Mouse (Mus musculus): ENCODE results near the gene Praf2. TPM values are rescaled to one million over a fixed set of nuclear protein-coding genes. Genes with fewer than 3 reads are reported as not detected.

The Praf2 gene
- total RNA-seq, 1 experiment from 2014 or later: 7.0 TPM

- ATAC-seq (replicated peaks in 1 of 2; ENCODE audit: insufficient read depth in 1 of 2, low FRiP score in 2 of 2, low TSS enrichment in 1 of 2, low read depth in 1 of 2, poor library complexity in 2 of 2, severe bottlenecking in 2 of 2): no peak
These were observed 2.4 kb upstream of the Praf2 start for GRCm38 (mm10) chrX:7725841-7726240.

DNA sequence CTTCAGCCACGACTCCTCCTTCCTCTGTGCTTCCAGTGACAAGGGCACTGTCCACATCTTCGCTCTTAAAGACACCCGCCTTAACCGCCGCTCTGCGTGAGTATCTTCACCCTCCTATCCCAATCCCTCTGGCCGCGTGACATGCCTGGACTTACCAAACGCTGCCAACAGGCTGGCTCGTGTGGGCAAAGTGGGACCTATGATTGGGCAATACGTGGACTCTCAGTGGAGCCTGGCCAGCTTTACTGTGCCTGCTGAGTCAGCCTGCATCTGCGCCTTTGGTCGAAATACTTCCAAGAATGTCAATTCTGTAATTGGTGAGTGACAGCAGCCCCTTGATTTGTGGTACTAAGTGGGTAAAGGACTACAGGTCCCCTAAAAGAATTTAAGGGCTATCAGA, 1.1 kb upstream of the Praf2 start:
- no peak for ATAC-seq (replicated peaks in 1 of 2; ENCODE audit: insufficient read depth in 1 of 2, low FRiP score in 2 of 2, low TSS enrichment in 1 of 2, low read depth in 1 of 2, poor library complexity in 2 of 2, severe bottlenecking in 2 of 2)

GRCm38 (mm10) chrX:7728922-7729265, 655 bp downstream of the Praf2 start:
- ATAC-seq (replicated peaks in 1 of 2; ENCODE audit: insufficient read depth in 1 of 2, low FRiP score in 2 of 2, low TSS enrichment in 1 of 2, low read depth in 1 of 2, poor library complexity in 2 of 2, severe bottlenecking in 2 of 2): no peak

GRCm38 (mm10) chrX:7733571-7734156, 5.4 kb downstream of the Praf2 start:
- ATAC-seq (replicated peaks in 1 of 2; ENCODE audit: insufficient read depth in 1 of 2, low FRiP score in 2 of 2, low TSS enrichment in 1 of 2, low read depth in 1 of 2, poor library complexity in 2 of 2, severe bottlenecking in 2 of 2): peak; percentile 93 to 96

DNA sequence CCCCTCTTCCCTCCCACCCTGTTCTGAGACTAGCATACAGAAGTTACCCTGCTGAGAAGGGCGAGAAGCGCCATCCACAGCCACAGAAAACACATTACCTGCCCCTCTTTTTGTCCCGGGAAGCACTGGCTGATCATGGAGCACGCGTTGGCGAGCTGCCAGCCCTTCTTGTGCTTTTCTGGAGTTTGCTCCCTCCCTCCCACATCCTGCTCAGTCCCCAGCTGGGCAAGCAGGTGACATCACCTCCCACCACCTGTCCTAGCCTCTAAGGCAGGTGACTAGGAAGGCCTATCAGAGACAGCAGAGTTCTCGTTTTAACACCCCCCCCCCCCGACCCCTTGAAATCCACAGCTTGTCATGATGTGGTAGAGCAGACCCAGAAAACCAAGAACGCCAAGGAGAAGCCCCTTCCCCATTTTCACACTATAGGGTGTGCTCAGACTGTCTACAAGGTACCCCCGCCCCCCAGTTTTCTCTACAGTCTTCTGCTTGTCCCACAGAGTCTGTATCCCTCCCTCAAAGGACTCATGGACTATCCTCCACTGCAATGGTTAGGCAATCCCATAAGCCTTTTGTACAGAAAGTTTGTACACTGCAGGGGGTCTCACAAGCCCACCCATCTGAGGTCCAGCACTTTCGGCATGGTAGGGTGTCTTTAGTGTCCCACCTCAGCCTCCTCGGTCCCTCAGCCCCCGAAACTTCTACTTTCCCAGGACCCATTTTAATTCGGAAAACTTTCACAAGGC, 11.3 kb downstream of the Praf2 start:
- no peak for ATAC-seq (replicated peaks in 1 of 2; ENCODE audit: insufficient read depth in 1 of 2, low FRiP score in 2 of 2, low TSS enrichment in 1 of 2, low read depth in 1 of 2, poor library complexity in 2 of 2, severe bottlenecking in 2 of 2)

DNA sequence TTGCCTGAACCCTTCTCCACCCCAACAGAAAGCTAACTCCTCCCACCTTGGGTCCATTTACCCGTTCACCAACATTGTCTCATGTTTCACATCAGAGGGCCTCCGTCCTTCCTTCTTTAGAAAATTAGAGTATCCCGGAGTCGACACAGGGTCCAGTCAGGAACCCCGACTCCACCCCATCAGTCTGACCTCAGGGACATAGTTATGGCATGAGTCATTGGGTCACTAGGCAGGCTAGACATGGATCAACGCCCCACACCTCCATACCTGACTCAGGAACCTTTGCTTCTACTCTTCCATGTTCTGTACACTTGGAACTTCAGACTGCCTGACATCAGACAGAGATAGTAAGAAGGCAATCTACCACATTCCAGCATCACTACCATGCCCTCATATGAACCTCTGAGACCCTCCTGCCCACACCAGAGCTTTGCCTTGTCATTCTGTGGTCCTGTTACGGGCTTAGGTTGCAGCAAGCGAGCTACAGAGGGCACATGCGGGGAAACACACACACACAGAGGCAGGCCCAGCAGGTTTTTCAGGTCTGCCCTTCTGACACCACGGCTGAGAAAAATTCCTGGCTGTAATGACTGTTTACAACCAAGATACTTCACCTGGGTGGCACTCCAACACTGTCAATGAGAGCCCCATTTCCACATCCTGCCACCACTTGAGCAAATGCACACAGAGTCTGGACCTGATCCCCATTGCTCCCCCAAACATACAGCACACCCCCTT, 12.0 kb downstream of the Praf2 start:
- ATAC-seq (replicated peaks in 1 of 2; ENCODE audit: insufficient read depth in 1 of 2, low FRiP score in 2 of 2, low TSS enrichment in 1 of 2, low read depth in 1 of 2, poor library complexity in 2 of 2, severe bottlenecking in 2 of 2): no peak

GRCm38 (mm10) chrX:7741103-7741502, 12.9 kb downstream of the Praf2 start:
- ATAC-seq (replicated peaks in 1 of 2; ENCODE audit: insufficient read depth in 1 of 2, low FRiP score in 2 of 2, low TSS enrichment in 1 of 2, low read depth in 1 of 2, poor library complexity in 2 of 2, severe bottlenecking in 2 of 2): no peak

DNA sequence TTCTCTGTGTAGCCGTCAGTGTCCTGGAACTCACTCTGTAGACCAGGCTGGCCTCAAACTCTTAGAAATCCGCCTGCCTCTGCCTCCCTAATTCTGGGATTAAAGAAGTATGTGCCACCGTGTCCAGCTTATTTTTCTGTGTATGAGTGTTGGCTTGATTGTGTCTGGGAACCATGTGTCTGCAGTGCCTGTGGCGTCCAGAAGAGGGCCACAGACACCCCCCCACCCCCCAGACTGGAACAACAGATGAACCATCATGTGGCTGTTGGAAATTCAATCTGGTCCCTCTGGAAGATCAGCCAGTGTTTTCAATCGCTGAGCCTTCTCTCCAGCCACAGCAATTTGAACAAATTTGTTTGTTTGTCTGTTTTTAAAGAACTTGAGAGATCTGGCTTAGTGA, 15.2 kb downstream of the Praf2 start:
- ATAC-seq (replicated peaks in 1 of 2; ENCODE audit: insufficient read depth in 1 of 2, low FRiP score in 2 of 2, low TSS enrichment in 1 of 2, low read depth in 1 of 2, poor library complexity in 2 of 2, severe bottlenecking in 2 of 2): no peak

DNA sequence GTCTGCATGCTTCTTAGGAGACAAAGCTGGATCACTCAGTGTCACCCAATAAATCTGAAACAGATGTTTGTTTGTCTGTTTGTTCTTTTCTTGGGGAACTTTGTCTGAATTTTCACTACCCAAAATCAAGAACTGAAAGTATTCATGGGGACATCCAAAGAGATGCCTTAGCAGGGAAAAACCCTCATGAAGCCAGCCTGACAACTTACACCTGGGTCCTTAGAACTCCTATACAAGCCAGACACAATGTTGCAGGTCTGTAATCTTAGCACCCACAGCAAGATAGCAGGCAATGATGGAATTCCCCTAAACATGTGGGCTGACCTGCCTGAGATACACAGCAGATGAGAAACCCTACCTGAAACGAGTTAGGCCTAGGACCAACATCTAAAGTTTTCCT, 16.7 kb downstream of the Praf2 start:
- no peak for ATAC-seq (replicated peaks in 1 of 2; ENCODE audit: insufficient read depth in 1 of 2, low FRiP score in 2 of 2, low TSS enrichment in 1 of 2, low read depth in 1 of 2, poor library complexity in 2 of 2, severe bottlenecking in 2 of 2)

DNA sequence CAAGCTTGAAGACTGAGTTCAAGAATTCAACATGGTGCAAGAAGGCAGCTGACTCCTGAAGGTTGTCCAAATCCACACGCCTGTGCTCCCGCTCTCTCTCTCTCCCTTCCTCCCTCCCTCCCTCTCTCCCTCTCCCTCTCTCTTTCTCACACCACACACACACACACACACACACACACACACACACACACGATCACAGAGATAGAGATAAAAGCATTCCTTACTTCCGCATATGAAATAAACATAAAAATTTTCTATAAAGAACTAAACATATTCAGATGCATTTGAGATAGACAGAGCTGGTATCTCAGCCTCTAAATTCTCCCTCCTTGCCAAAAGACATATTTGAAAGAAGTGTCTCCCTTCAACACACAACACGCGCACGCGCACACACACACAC, 17.2 kb downstream of the Praf2 start:
- ATAC-seq (replicated peaks in 1 of 2; ENCODE audit: insufficient read depth in 1 of 2, low FRiP score in 2 of 2, low TSS enrichment in 1 of 2, low read depth in 1 of 2, poor library complexity in 2 of 2, severe bottlenecking in 2 of 2): no peak

DNA sequence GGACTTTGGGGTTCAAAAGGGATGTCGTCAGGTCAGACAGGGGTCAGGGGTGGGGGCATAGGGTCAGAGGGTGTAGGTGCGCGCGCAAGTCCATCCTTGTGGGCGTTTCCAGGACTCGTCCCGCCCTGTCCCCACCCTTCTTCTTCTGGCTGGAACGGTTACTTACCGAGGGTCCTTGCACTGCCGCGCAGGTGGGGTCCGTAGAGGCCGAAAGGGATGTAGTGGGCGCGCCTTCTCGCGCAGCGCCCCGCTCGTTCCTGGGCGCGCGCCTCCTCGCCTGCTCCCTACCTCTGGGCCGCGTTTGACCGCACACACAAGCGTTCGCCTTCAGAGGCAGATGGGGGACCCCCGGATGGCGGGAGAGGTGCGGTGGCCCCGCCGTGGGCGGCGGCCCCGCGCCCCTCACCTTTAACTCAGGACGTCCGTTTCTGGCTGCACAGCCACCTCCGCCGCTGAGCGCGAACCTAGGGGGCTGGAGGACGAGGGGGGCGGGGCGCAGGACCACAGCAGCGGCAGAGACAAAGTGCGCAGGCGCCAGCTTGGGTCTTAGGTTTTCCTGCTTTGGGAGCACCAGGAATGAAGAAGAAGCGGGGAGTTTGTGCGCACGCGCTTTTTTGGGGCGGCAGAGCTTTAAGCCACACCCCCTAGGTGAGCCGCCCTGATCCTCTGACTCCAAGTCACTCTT, 22.3 kb downstream of the Praf2 start, which contains the start of gene Ccdc120:
Gene Ccdc120, minus strand, starts transcription at position 474 of the 685 bp plus-strand sequence.
- ATAC-seq (replicated peaks in 1 of 2; ENCODE audit: insufficient read depth in 1 of 2, low FRiP score in 2 of 2, low TSS enrichment in 1 of 2, low read depth in 1 of 2, poor library complexity in 2 of 2, severe bottlenecking in 2 of 2): no peak; a peak in 1 of 4 replicates

DNA sequence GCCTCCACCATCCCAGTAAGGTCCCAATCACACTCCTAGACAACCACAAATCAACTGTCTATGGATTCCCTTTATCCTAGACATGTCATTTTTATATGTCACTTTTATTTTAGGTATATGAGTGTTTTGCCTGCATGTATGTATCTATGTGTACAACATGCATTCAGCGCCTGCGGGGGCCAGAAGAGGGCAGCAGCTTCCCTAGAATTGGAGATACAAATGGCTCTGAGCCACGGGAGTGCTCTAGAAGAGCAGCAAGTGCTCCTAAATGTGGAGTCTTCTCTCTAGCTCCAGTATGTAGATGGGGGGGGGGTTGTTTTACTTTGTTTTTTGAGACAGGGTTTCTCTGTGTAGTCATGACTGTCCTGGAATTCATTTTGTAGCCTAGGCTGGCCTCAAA, 25.4 kb downstream of the Praf2 start:
- peak; percentile 59 to 76; a peak in 3 of 4 replicates for ATAC-seq (replicated peaks in 1 of 2; ENCODE audit: insufficient read depth in 1 of 2, low FRiP score in 2 of 2, low TSS enrichment in 1 of 2, low read depth in 1 of 2, poor library complexity in 2 of 2, severe bottlenecking in 2 of 2)

DNA sequence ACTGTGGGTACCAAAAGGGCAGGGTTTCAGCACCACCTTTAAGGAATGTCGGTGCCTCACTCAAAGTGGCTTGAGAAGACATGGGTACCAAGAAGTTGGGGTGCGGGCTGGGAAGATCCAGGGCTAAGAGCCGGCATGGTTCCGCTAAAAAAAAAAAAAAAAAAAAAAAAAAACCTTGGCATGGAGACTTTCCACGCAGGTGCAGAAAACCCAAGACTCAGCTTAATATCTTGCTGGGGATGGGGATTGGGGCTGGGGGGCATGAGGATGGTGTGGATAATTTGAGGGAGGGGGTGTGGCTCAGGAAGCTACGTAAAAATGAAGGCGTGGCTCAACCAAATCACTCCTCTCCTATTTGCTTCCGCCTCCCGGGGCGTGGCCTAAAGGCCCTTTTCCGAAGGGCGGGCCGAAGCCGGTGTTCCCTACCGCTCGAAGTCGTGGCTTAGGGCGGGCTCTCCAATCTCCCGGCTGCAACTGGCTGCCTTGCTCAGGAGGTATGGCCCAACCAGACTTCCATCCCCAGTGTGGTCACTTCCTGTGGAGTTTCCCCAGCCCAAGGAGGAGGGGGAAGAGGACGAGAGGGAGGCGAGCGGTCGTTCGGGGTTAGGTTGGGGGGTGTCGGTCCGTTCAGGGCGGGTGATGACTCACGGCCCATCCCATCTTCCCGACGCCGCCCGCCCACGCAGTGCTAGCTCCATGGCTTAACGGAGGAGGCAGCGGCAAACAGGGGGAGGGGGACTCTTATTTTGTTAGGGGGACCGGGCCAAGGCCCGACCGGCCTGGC, 34.1 kb downstream of the Praf2 start, which contains the start of gene Tfe3:
Gene Tfe3, plus strand, starts transcription at position 424 of the 784 bp plus-strand sequence.
- ATAC-seq (replicated peaks in 1 of 2; ENCODE audit: insufficient read depth in 1 of 2, low FRiP score in 2 of 2, low TSS enrichment in 1 of 2, low read depth in 1 of 2, poor library complexity in 2 of 2, severe bottlenecking in 2 of 2): peak; percentile 95

- no peak for ATAC-seq (replicated peaks in 1 of 2; ENCODE audit: insufficient read depth in 1 of 2, low FRiP score in 2 of 2, low TSS enrichment in 1 of 2, low read depth in 1 of 2, poor library complexity in 2 of 2, severe bottlenecking in 2 of 2)
These were observed 34.6 kb downstream of the Praf2 start for GRCm38 (mm10) chrX:7762921-7763197.

DNA sequence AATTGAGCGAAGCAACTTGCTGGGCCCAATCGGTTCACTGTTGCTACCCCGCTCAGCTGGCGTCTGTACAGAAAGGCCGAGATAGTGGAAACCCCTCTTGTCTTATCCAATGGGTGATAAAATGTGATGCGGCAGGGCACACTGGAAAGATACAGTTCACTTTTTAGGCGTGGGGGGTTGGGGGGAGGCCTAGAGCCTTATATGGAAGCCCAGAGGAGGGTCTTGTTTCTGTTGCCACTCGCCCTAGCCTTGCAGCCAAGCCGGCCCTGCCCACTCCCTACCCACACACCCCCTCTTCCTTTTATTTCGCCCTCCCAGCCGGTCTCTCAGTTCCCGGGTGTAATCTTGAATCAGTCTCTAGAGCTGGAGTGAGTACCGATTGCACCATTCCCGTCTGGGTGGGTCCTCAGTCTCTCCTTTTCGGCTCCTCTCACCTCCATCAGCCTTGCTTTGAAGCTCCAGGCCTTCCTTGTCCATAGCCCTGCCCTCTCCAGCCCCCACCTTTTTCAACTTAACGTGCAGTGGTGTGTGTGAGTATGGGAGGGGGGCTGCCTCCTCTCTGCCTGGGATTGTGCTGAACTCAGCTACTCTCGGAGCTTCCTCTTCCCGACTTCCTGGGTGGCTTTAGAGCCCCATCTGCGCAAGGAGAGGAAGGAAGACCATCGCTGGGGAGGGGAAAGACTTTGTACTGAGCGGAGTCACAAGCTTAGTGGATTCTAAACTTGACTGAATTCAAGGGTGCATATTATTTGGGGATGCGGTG, 35.6 kb downstream of the Praf2 start:
- ATAC-seq (replicated peaks in 1 of 2; ENCODE audit: insufficient read depth in 1 of 2, low FRiP score in 2 of 2, low TSS enrichment in 1 of 2, low read depth in 1 of 2, poor library complexity in 2 of 2, severe bottlenecking in 2 of 2): peak; percentile 2 to 29; a peak in 1 of 4 replicates

- ATAC-seq (replicated peaks in 1 of 2; ENCODE audit: insufficient read depth in 1 of 2, low FRiP score in 2 of 2, low TSS enrichment in 1 of 2, low read depth in 1 of 2, poor library complexity in 2 of 2, severe bottlenecking in 2 of 2): no peak
These were observed 36.5 kb downstream of the Praf2 start for GRCm38 (mm10) chrX:7764657-7765280.

Measured in hematopoietic stem cell, adult 5-6 weeks (primary cell).